Mouse (Mus musculus): ENCODE data around the gene Spag4. TPM values are rescaled to one million over a fixed set of nuclear protein-coding genes. Genes with fewer than 3 reads are reported as not detected.

Spag4 gene
- total and polyA plus RNA-seq, 3 experiments = 0.82 to 1.4 (median 0.93) TPM

- ATAC-seq (ENCODE audit: extremely low read depth, insufficient number of reproducible peaks, low FRiP score, poor library complexity, severe bottlenecking) = no peak
- H3K4me1 ChIP-seq (ENCODE audit: insufficient read depth, low read depth, low read length) = peaks cover 12% of the 10 kb centered on the region
- TF ChIP-seq POLR2AphosphoS5 (IDR thresholded peaks at IDR 0.05; ENCODE audit: insufficient replicate concordance, low read depth, low read length) (no peak), TAL1 (conservative IDR thresholded peaks at IDR 0.05; ENCODE audit: low read depth, low read length) (no peak), CTCF (IDR thresholded peaks at IDR 0.05; ENCODE audit: low read depth, low read length) (no peak), GATA2 (IDR thresholded peaks at IDR 0.05; ENCODE audit: borderline replicate concordance, low read depth, low read length) (no peak), GATA1 (IDR thresholded peaks at IDR 0.05; ENCODE audit: borderline replicate concordance, low read length) (no peak)
- DNase-seq (ENCODE audit: low spot score) = no peak
- no peaks in the 10 kb centered on the region for H3K9me3 ChIP-seq (replicated peaks)
- no peak overlapping the region for H3K4me3 ChIP-seq (ENCODE audit: low read depth, low read length)
- H3K27me3 ChIP-seq (ENCODE audit: insufficient read depth, low read length) = no peaks in the 10 kb centered on the region
- H3K36me3 ChIP-seq (replicated peaks) = peaks cover 78% of the 10 kb centered on the region
These were observed 19.6 kb downstream of the Spag4 start for GRCm38 (mm10) chr2:156084541-156084940.

GRCm38 (mm10) chr2:156087391-156088110 is 22.6 kb downstream of the Spag4 start:
- H3K4me3 ChIP-seq (ENCODE audit: low read depth, low read length) = no peak overlapping the region
- peaks cover 73% of the 10 kb centered on the region for H3K36me3 ChIP-seq (replicated peaks)
- TF ChIP-seq POLR2AphosphoS5 (IDR thresholded peaks at IDR 0.05; ENCODE audit: insufficient replicate concordance, low read depth, low read length) (no peak), CTCF (IDR thresholded peaks at IDR 0.05; ENCODE audit: low read depth, low read length) (no peak), GATA1 (IDR thresholded peaks at IDR 0.05; ENCODE audit: borderline replicate concordance, low read length) (no peak), GATA2 (IDR thresholded peaks at IDR 0.05; ENCODE audit: borderline replicate concordance, low read depth, low read length) (no peak), TAL1 (conservative IDR thresholded peaks at IDR 0.05; ENCODE audit: low read depth, low read length) (no peak)
- H3K4me1 ChIP-seq (ENCODE audit: insufficient read depth, low read depth, low read length) = peaks cover 12% of the 10 kb centered on the region
- no peak for DNase-seq (ENCODE audit: low spot score)
- H3K9me3 ChIP-seq (replicated peaks) = no peaks in the 10 kb centered on the region
- H3K27me3 ChIP-seq (ENCODE audit: insufficient read depth, low read length) = no peaks in the 10 kb centered on the region
- no peak for ATAC-seq (ENCODE audit: extremely low read depth, insufficient number of reproducible peaks, low FRiP score, poor library complexity, severe bottlenecking)

GRCm38 (mm10) chr2:156089799-156090198 is 24.8 kb downstream of the Spag4 start:
- TF ChIP-seq GATA2 (IDR thresholded peaks at IDR 0.05; ENCODE audit: borderline replicate concordance, low read depth, low read length) (no peak), CTCF (IDR thresholded peaks at IDR 0.05; ENCODE audit: low read depth, low read length) (no peak), GATA1 (IDR thresholded peaks at IDR 0.05; ENCODE audit: borderline replicate concordance, low read length) (no peak), TAL1 (conservative IDR thresholded peaks at IDR 0.05; ENCODE audit: low read depth, low read length) (no peak), POLR2AphosphoS5 (IDR thresholded peaks at IDR 0.05; ENCODE audit: insufficient replicate concordance, low read depth, low read length) (no peak)
- H3K36me3 ChIP-seq (replicated peaks) = peaks cover 65% of the 10 kb centered on the region
- DNase-seq (ENCODE audit: low spot score) = no peak
- no peaks in the 10 kb centered on the region for H3K27me3 ChIP-seq (ENCODE audit: insufficient read depth, low read length)
- no peaks in the 10 kb centered on the region for H3K9me3 ChIP-seq (replicated peaks)
- no peak overlapping the region for H3K4me3 ChIP-seq (ENCODE audit: low read depth, low read length)
- peaks cover 5% of the 10 kb centered on the region for H3K4me1 ChIP-seq (ENCODE audit: insufficient read depth, low read depth, low read length)
- no peak for ATAC-seq (ENCODE audit: extremely low read depth, insufficient number of reproducible peaks, low FRiP score, poor library complexity, severe bottlenecking)

- Histone ChIP-seq H3K27me3 (ENCODE audit: insufficient read depth, low read length) (no peaks in the 10 kb centered on the region), H3K4me3 (ENCODE audit: low read depth, low read length) (no peak overlapping the region), H3K4me1 (ENCODE audit: insufficient read depth, low read depth, low read length) (peaks cover 5% of the 10 kb centered on the region), H3K9me3 (replicated peaks) (no peaks in the 10 kb centered on the region), H3K36me3 (replicated peaks) (peaks cover 72% of the 10 kb centered on the region)
- ATAC-seq (ENCODE audit: extremely low read depth, insufficient number of reproducible peaks, low FRiP score, poor library complexity, severe bottlenecking) = no peak
- DNase-seq (ENCODE audit: low spot score) = no peak
- no peak for TF ChIP-seq GATA2 (IDR thresholded peaks at IDR 0.05; ENCODE audit: borderline replicate concordance, low read depth, low read length)
- no peak for TF ChIP-seq TAL1 (conservative IDR thresholded peaks at IDR 0.05; ENCODE audit: low read depth, low read length)
- no peak for TF ChIP-seq GATA1 (IDR thresholded peaks at IDR 0.05; ENCODE audit: borderline replicate concordance, low read length)
- no peak for TF ChIP-seq POLR2AphosphoS5 (IDR thresholded peaks at IDR 0.05; ENCODE audit: insufficient replicate concordance, low read depth, low read length)
- no peak for TF ChIP-seq CTCF (IDR thresholded peaks at IDR 0.05; ENCODE audit: low read depth, low read length)
These were observed 27.0 kb downstream of the Spag4 start for GRCm38 (mm10) chr2:156091926-156092325.

GRCm38 (mm10) chr2:156110627-156111357 is 45.8 kb downstream of the Spag4 start:
- peaks cover 15% of the 10 kb centered on the region for H3K36me3 ChIP-seq (replicated peaks)
- ATAC-seq (ENCODE audit: extremely low read depth, insufficient number of reproducible peaks, low FRiP score, poor library complexity, severe bottlenecking) = no peak

More at GRCm38 (mm10) chr2:156110627-156111357, 45.8 kb downstream of the Spag4 start:
- Histone ChIP-seq H3K4me1 (ENCODE audit: insufficient read depth, low read depth, low read length) (peaks cover 29% of the 10 kb centered on the region), H3K4me3 (ENCODE audit: low read depth, low read length) (peak overlapping the region; percentile 90), H3K27me3 (ENCODE audit: insufficient read depth, low read length) (no peaks in the 10 kb centered on the region), H3K9me3 (replicated peaks) (no peaks in the 10 kb centered on the region)
- DNase-seq (ENCODE audit: low spot score) = peak; percentile 27
- TF ChIP-seq GATA1 (IDR thresholded peaks at IDR 0.05; ENCODE audit: borderline replicate concordance, low read length) (no peak), GATA2 (IDR thresholded peaks at IDR 0.05; ENCODE audit: borderline replicate concordance, low read depth, low read length) (no peak), POLR2AphosphoS5 (IDR thresholded peaks at IDR 0.05; ENCODE audit: insufficient replicate concordance, low read depth, low read length) (no peak), TAL1 (conservative IDR thresholded peaks at IDR 0.05; ENCODE audit: low read depth, low read length) (no peak), CTCF (IDR thresholded peaks at IDR 0.05; ENCODE audit: low read depth, low read length) (no peak)

All from G1E (cell line).